Mouse (Mus musculus) cerebellum, postnatal 14 days (tissue): ENCODE data around the gene Cbarp.
A peak's percentile ranks its signal among the peaks of the same experiment; 100 is the strongest.

ENCODE experiments used
- DNase-seq, 2 experiments: peaks; one replicate each; pipeline ENCODE4 v3.0.0; 2021; ENCODE audit warnings: mixed read lengths in 2 of 2

The Cbarp gene

DNA sequence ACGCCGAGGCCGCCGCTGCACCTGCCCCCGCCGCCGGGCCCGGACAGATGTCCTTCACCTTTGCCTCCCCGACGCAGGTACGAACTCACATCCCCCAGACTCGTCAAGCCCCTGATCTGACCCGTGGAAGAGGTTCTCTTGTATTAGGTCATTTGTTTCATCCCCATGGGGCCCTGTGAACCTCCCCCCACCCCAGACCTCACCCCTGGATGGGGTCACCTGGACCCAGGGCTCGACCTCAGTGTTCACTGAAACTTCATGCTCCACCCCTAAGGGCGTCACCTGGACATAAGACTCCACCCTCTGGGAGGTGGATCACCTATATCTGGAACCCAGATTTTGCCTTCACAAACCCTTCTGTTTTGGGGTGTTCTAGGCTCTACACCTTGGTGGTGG, 1.9 kb upstream of the Cbarp start:
- DNase-seq: no peak

DNA sequence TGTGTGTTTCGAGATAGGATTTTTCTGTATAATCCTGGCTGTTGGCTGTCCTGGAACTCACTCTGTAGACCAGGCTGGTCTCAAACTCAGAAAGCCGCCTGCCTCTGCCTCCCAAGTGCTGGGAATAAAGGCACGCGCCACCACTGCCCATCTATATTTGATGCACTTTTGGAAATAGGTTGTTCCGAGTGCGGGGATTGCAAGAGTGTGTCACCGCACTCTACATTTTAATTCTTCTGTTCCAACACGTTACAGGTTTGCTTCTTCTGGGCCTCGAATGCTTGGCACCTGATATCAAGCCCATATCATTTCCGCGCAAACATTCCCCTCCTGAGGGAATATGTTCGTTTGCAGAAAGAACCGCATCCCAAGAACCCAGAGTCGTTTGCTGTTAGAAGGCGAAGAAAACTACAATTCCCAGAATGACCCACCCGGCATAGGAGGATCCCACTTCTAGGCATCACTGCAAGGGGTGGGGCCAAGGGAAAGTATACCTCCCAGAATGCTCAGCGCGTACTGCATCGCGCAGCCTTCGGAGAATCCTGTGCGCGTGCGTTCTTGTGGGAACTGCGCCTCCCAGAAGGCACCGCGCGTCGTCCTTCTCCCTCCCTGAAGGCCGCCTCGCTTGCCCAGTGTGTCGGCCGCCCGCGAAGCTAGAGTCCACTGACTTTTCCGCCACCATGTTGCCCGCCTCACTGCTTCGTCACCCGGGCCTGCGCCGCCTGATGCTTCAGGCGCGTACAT, 1.3 kb upstream of the Cbarp start:
- DNase-seq: peak; percentile 95 to 96

DNA sequence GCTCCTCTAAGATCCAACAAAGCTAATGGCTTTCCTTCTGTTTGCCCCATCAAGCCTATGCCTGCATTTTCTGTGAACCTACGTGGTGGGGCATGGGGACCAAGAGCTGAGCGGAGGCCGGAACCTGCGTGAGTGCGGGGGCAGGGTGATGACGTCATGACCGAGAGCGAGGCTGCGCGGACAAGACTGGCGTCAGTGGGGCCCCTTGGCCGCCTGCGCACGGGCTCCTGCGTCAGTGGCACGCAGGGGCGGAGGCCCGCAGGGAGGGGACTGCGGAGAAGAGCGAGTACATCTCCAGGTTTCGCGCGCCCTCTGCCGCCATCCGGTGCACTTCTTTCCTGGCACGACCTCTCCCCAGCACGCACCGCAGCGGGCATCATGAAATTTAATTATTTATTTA, 608 bp upstream of the Cbarp start:
- DNase-seq: peak; percentile 97 to 98

DNA sequence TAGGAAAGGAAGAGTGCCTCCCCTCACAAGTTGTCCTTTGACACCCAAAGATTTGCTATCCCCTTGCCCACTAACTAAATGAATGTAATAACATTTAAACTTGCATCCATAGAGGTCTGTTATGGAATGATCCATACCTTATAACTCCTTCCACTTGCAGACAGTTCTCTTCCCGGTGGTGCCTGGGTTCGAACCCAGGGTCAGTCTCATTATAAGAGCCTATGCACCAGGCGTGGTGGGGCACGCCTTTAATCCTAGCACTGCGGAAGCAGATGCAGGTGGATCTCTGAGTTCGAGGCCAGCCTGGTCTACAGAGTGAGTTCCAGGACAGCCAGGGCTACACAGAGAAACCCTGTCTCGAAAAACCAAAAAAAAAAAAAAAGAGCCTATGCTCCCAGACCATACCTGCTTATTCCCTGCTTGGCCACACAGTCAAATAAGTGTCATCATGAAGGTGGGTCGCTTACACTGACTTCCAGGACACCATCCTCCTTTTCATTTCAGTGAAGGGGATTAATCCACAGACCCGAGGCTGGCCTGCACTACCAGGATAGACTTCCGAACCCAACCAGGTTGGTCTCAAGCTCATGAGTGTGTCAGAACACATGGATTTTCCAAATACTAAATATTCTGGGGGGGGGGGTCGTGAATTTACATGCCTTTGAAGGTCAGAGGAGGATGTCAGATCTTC, 515 bp downstream of the Cbarp start:
- DNase-seq: peak in 1 of 2 experiments; percentile 25

DNA sequence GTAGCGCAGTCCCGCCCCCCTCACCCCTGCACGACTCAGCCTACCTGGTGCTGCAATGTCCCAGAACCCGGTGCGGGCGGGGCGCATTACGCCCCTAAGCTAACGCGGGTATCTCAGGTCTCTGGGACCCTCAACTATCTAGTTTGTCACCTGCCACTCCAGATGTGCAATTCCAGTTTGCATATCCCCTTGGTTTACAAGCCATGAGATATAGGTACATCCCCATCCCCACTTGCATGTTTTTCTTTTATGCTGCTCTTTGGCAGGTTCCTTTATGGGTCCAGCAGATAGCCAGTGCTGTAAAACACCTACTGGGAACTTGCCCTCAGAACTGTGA, 1.2 kb downstream of the Cbarp start:
- peak in 1 of 2 experiments; percentile 18 for DNase-seq

DNA sequence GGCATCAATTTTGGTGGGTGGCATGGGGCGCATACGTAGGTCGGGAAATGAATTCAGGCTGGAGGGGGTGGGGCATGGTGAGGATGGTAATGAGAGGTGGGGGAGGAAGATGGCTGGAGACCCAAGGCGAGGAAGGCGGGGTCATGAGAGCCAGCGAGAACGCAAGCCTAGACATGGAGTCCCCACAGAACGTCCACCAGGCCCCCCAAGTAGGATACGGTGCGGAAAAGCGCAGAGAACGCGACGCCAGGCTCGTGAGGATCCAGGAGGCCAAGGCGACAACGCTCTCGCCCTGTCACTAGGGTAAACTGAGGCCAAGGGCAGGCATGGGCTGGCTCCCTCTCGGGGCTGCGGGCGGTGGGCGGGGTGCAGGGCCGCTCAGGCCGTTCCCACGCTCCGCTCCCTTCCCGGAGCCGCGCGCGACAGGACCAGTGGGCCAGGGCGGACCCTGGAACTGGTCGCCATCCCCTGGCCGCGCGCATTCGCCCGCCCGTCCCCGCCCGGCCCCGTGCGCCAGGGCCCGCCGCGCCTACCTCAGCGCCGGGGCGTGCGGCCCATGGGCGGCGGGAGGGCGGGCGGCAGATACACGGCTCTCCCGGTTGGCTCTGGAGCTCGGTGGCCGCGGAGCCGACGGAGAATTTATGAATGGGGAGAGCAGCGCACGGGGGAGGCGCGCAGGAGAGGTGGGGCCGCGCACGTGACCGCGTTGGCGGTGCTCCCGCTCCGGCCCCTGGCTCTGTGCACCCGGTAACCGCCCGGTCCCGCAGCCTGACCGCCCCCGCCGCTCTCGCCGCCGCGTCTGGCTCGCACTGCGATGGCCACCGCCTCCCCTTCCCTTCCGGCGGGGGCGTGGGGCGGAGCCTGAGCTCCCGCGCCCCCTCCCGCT, 1.8 kb downstream of the Cbarp start, which contains the start of gene Atp5d:
Gene Atp5d, plus strand, starts transcription at position 80 of the 886 bp plus-strand sequence.
- peak; percentile 82 to 86 for DNase-seq

DNA sequence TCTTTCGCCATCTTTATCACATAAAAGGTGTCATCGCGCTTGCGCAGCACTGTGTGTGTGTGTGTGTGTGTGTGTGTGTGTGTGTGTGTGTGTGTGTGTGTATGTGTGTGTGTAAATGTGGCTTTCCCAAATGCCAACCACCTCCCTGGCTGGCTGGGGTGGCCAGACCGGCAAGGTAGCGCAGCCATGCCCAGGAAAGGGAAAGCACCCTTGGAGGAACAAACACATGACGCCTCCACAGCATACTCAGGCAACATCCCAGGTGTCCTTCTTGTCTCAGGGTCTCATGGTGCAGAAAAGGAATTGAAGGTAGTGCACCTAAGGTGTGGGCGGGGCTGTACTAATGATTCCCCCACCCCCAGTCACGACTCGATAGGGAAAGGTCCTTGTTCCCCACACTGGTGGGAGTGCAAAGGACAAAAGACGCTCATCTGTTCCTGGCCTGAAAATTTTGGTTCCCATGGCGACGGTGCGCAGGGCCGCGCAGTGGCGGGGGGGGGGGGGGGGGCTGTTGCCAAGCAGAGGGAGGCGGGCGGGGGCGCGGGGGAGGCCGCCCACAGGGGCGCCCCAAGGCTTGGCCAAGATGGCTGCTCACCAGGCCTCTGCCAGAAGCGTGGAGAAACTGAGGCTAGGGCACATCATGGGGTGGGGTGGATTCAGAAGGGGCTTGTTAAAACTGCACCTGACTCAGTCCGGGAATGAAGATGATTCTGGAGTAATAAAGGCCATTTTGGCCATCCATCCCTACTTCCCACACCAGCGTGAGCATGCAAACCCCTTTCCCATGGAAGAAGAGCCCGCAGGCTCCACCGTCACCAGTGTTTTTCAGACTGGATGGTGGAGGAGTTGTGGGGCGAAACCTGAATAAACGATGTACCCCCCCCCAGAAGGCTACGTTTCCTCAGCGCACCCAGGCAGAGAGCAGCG, 2.7 kb downstream of the Cbarp start:
- peak; percentile 62 to 68 for DNase-seq

DNA sequence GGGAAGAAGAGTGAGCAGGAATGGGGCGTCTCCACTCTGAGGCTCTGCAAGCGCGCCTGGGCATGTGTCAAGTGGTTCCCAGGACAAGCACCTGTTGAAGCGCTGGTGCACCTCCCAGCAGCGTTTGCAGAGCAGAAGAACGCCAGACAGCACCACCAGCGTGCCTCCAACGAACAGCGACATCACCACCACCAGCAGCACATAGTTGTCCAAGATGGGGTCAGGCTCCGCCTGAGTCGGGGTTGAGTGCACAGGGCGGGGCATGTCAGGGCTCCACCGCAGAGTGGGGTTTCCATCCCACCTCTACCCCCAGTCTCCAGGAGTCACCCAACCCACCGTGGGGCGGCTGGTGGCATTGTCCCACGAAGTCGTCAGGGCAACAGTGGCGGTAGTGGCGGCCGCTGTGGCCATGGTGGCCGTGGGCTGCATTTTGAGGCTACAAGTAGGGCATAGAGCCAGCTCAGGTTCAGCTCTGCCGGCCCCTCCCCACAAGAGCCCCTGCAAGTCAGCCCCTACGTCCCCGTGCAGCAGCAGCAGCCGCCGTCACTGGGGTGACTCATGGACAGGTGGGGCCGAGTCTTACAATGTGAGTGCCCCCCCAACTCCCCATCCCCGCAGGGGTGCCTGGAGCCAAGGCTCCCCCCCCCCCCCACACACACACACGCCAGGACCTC, 3.5 kb downstream of the Cbarp start:
- peak; percentile 61 to 79 for DNase-seq

DNA sequence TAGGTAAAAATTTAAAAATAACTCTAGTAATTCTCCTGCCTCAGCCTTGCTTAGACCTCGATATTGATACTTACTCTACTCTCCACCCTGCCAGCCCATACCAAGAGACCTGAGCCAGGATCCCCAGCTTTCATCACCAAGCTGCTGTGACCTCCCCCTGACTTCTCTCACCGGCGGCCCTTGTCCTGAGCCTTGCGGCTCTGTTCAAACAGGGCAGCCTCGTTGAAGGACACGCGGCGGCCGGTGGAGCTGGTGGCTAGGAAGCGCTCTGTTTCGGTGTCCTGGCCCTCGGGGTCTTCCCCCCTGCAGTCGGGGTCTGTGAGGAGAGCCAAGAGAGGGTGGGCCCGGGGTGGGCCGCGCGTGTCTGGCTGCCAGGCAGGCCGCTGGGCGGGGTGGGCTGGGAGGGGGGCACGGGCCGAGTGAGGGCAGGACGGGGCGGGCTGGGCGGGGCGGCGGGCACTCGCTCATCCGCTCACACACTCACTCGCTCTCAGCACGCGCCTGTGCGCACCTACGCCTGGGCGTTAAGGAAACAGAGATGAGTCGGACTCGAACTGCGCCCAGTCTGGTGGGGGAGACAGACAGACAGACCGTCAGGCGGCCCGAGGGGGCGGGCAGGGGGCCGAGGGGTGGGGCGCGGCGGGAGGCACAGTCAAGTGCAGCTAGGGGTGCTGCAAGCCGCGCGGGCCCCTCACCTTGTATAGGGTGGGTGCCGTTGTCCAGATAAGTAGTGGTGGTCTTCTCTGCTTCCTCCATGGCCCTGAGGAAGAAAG, 4.3 kb downstream of the Cbarp start:
- no peak for DNase-seq

DNA sequence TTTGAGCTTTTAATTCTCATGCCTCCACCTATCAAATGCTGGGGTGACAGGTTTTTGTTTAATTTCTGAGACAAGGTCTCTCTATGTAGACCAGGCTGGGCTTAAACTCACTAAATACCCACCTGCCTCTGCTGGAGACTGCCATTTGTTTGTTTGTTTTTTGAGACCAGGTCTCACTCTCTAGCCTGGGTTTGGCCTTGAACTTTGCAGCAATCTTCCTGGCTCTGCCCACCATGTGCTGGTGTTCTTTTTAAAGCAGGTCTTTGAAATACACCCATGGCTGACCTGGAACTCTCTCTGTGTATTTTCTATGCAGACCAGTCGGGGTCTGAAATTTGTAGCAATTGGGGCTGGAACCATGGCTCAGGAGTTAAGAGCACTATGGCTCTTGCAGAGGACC, 5.0 kb downstream of the Cbarp start:
- no peak for DNase-seq

DNA sequence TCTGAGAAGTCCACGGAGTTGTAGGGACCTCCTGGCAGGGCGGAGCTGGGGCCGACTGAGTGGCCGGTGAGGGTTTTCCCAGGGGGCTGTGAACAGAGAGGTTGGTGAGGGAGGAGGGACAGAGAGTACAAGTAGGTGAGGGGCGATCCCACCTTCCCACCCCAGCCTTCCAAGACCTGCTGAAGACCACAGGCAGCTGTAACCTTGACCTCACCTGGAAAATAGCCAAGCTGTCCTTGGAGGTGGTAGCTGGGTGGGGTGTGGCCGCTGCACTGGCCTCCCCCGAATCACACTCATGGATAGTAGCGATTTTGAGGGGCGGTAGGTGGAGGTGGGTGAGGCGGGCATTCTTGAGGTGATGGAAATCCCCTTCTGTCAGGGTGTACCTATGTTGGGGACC, 5.5 kb downstream of the Cbarp start:
- no peak for DNase-seq

DNA sequence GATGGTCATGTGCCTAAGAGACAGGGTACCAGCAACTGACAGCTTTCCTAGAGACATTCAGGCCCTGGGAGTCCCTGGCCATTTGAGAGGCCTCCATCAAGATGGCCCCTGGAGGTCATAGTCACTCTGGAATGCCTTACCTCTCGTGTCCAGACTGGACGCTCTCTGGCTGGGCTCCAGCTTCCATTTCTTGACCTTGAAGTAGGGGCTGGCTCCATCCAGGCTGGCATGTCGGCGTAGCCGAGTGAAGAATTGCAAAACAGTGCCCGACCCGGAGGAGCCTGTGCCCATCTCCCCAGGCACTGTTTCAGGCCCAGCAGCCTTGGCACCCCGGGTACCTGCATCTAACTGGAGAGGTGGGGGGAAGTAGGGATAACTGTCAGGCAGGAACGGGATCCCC, 6.2 kb downstream of the Cbarp start:
- peak in 1 of 2 experiments; percentile 44 for DNase-seq

DNA sequence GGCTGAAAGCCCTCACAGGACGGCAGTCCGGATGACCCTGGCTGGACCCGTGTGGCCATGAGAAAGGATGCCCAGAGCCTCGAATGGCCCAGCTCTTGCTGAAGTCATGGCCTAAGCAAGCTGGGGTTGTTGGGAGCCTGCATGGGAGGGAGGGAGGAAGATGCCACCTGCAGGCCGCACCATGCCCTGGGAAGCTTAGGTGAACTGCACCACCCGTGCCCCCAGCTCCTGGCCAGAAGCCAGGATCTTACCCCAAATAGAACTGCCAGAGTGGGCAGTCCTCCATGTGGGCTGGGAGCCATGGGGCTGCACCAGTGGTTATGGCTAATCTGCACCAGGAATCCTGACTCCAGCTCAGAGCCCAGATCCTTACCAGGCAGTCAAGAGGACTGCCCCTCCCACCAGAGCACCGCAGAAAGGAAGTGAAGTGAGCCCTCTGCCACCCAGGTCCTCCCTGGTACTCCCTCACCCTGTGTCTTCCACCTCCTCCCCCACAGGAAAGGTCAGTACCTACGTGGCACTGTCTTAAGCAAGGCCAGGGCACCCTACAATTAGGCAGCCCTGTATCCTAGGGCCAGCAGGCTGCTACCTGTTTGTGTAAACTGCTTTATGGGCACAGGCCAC, 7.3 kb downstream of the Cbarp start:
- peak; percentile 51 to 67 for DNase-seq

DNA sequence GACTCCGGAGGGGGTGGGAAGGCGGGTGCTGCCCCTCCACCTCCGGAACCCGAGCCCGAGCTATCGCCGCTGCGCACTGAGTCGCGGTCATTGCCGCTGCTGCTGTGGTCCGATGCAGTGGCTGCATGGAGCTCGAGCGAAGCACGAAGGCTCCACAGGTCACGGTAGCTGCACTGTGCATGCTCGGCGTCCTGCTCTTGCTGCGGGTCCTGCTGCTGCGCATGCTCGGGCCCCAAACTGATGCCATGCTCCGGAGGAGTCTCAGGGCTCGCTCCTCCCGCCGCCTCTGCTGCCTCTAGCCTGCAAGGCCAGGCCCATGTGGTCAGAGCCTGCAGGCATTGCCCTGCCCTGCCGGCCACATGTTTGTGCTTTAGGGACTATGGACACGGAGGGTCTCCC, 8.7 kb downstream of the Cbarp start:
- DNase-seq: no peak

DNA sequence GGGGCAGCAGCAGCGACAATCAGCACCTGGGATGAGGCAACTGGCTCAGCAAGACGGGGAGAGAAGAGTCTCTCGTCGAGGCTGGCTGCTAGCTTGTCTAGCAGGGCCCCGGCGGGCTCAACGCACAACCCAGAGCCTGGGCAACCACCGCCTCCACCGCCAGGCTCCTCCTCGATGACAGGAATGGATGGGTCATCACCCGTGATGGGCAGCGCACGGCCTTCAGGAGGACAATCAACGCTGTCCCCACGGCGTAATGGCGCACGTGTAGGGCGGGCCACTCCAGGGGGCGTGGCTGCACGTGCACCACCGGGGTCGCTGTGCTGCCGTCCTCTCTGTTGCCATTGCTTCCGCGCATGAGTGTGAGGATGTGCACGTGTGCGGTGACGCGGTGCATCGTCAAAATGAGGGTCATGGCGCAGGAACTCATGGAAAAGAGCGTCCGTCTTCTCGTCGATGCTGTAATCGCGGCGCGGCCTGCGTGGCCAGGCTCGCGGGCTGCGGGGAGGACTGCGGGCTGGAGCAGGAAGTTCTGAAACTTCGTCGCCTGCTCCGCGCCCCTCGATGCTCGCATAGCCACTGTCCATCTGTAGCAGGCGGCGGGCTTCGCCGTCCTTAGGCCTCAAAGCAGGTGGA, 9.2 kb downstream of the Cbarp start:
- DNase-seq: peak in 1 of 2 experiments; percentile 54

DNA sequence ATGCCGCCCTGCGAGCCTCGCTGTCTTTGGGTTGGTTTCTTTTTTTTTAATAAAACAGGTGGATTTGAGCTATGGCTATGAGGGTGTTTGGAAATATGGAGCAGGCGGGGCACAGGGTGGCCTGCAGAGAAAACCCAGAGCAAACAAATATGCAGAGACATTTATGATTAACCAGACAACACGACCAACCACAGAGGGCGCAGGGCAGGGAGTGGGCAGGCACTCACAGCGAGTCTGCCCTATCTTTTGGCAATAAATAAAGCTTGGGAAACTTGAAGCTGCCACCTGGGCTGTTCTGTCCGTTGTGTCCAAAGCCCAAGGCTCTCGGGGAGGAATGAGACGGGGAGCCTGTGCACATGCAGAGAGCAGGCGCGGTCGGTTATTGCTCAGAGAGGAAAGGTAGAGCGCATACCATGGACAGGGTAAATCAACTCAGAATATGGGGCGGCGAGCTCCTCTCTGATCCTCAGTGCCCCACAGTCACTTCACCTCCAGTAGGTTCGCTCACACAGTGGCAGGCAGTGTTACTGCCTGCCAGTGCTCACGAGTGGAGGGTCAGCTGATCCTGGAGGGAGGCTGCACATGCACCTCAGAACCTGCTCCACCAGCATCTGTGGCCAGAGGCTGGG, 10.1 kb downstream of the Cbarp start:
- DNase-seq: peak in 1 of 2 experiments; percentile 11

DNA sequence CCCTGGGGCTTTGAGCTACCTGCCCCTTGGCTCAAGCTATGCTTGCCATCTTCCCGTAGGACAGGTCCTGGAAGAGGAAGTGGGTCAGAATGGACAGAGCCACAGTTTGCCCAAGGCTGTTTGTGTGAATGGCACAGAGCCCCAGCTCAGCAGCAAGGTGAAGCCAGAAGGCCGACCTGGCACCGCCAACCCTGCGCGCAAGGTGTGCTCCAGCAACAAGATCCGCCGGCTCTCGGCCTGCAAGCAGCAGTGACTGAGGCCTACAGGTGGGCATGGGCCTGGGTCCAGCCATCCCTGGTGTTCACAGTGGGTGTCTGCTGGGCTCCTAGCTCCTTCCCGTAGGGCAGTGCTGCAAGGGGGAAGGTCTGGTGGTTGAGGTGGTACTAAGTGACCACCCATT, 10.8 kb downstream of the Cbarp start:
- DNase-seq: peak; percentile 72 to 75

DNA sequence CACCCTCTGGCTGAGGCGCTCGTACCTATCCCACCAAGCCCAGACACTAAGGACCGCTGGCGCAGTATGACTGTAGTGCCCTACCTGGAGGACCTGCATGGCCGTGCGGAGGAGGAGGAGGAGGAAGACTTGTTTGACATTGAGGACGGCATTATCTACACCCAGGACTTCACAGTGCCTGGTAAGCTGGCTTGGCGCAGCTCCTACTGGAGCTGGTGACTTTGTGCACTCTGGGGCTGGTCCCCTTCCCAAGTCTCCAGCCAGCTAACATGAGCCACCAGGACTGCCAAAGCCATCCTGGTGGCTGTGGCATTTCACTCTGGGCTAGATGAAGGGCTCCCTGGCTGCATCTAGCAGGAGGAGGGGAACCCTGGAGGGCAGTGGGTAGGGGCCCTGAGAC, 12.7 kb downstream of the Cbarp start:
- no peak for DNase-seq

DNA sequence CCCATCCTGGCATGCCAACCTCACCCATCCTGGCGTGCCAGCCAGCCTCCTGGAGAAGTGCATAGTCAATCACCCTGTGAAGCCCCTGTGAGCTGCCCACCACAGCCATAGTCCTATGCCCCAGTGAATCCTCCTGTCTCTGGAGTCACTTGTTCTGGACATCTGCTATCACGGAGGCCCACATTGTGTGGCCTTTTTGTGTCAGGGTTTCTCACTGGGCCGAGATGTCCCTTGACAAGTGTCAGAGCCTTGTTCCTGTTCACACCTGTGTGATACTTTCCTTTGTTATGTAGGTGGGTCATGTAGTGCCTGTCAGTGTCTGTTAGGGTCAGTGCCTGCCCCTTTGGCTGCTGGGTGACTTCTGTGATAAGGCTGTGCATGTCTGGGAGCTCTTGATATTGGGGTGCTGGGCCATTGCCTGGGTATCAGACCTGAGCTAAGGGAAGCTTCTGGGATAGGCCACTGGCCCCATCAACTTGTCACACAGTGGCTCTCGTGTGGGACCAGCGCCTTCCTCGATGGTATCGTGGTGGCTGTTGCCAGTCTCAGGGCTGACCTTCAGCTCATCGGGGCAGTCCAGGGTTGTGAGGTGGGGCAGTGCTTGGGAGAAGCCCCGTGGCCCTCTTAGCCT, 16.6 kb downstream of the Cbarp start:
- DNase-seq: no peak
